Mouse (Mus musculus): ENCODE data around the gene Ncor2.

Gene Ncor2

DNA sequence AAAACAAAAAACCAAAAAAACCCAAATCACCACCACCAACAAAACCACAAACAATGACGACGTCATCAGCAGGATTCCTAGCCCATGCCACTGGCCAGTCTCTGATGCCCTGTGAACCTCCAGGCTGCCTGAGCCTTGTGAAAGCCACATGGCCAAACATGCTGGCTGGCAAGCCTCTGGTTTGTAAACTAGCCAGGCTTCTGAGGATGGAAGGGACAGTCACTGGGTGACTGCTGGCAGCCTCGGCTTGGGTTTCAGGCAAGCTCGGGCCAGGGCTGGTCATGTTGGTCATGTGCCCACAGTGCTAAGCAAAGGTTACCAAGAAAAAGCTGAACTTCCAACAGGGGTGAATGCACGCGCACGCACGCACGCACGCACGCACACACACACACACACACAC lies 157.7 kb downstream of the Ncor2 start:
- DNase-seq (ENCODE audit: low read depth, low spot score), result no peak

DNA sequence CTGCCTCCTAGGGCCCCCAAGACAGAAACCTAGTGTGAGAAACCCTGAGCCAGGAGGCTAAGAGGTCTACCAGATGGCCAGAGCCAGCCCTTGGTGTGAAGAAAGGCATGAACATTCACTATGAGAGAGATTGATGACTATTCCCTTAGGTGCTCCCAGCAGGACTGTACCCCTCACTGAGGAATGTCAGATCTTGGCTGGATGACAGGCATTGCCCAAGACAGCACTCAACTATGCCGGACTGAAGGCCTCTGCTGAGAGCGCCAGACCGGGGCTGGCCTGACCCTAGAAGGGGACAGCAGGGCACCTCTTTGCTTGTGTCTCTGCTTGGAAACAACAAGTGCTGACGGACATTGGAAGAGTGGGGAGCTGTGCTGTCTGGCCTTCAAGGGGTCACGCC lies 159.9 kb downstream of the Ncor2 start:
- no peak for DNase-seq (ENCODE audit: low read depth, low spot score)

- DNase-seq (ENCODE audit: low read depth, low spot score), result no peak
These were observed 161.7 kb downstream of the Ncor2 start for GRCm38 (mm10) chr5:125017332-125017731.

GRCm38 (mm10) chr5:125016421-125017242 lies 162.4 kb downstream of the Ncor2 start:
- no peak for DNase-seq (ENCODE audit: low read depth, low spot score)

GRCm38 (mm10) chr5:125015576-125015975 lies 163.4 kb downstream of the Ncor2 start:
- no peak for DNase-seq (ENCODE audit: low read depth, low spot score)

GRCm38 (mm10) chr5:125015066-125015465 lies 164.0 kb downstream of the Ncor2 start:
- DNase-seq (ENCODE audit: low read depth, low spot score), result no peak

DNA sequence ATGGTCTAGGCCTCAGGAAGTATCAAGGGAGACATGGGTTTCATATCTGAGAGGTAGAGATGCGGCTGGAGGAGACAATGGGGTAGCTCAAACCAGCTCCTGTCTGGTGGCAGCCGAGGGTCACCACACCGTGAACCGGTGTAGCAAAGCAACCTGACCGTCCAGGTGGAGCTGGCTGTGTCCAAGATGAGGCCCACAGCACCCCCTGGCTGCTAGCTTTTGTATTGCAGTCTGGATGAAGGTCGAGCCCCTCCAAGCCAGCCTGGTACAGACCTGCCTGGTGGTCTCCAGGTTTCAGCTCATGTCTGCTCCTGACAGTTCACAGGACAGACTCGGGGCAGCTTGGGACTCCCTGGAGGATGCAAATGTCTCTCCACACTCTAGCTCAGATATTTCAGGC lies 164.5 kb downstream of the Ncor2 start:
- no peak for DNase-seq (ENCODE audit: low read depth, low spot score)

GRCm38 (mm10) chr5:125011628-125012027 lies 167.4 kb downstream of the Ncor2 start:
- no peak for DNase-seq (ENCODE audit: low read depth, low spot score)

- no peak for DNase-seq (ENCODE audit: low read depth, low spot score)
These were observed 167.9 kb downstream of the Ncor2 start for GRCm38 (mm10) chr5:125011166-125011565.

DNA sequence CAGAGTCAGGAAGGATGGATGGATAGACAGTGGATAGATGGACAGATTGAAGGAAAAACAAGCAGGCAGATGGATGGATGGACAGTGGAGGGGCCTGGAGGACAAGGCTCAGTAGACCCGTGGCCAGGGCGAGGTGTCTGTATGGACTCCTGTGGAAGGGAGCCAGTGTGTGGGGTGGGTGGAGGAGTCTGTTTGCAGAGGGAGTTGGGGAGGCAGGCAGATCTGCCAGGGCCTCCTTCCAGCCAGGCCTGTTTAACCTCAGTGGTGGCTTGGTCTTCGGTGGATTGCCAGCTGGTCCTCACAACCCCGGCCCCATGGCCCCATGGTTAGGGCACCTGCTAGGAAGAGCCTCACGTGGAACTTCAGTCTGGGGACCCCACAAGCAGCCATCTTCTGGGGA lies 172.1 kb downstream of the Ncor2 start:
- no peak for DNase-seq (ENCODE audit: low read depth, low spot score)

DNA sequence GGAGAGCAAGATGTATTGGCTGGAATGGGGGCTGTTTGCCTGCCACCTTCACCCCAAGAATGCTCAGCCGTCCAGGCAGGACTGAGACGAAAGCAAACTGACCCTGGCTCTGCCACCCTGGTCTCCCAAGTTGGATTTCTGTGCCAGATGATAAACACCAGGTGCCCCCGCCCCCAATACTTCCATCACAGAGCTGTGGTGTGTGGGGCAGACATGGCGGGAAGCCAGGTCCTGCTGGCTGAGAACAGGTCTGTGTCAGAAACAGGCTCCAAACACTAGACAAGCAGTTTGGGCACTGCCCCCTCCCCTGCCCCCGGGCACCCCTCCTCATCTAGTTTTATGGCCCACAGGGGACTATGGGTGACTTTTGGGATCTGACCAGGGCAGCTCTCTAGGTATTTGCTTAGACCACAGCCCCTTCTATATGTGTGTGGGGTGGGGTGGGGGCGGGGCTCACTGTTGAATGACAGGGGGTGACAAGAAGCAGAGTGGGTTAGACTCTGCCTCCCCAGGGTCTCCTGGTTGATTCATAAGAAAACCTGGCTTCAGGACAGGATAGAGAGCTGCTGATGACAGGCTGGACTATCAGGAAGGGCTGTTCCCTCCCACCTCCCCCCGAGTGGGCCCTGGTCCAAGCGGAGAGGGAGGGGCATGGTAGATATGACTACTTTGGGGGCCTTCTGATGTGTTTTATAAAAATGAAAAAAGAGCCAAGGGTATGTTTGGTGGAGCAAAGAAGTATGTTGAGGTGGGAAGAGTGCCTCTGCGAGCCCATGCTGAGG lies 173.0 kb downstream of the Ncor2 start:
- no peak for DNase-seq (ENCODE audit: low read depth, low spot score)

- DNase-seq (ENCODE audit: low read depth, low spot score), result no peak
These were observed 175.2 kb downstream of the Ncor2 start for GRCm38 (mm10) chr5:125003873-125004255.

- DNase-seq (ENCODE audit: low read depth, low spot score), result no peak
These were observed 175.8 kb downstream of the Ncor2 start, which contains the start of gene Rflna for GRCm38 (mm10) chr5:125002969-125003872. Gene Rflna (plus strand): TSS chr5:125003221.

GRCm38 (mm10) chr5:125000756-125001250 lies 178.2 kb downstream of the Ncor2 start:
- DNase-seq (ENCODE audit: low read depth, low spot score), result no peak

- no peak for DNase-seq (ENCODE audit: low read depth, low spot score)
These were observed 181.1 kb downstream of the Ncor2 start for GRCm38 (mm10) chr5:124997913-124998312.

- no peak for DNase-seq (ENCODE audit: low read depth, low spot score)
These were observed 182.2 kb downstream of the Ncor2 start for GRCm38 (mm10) chr5:124996816-124997215.

DNA sequence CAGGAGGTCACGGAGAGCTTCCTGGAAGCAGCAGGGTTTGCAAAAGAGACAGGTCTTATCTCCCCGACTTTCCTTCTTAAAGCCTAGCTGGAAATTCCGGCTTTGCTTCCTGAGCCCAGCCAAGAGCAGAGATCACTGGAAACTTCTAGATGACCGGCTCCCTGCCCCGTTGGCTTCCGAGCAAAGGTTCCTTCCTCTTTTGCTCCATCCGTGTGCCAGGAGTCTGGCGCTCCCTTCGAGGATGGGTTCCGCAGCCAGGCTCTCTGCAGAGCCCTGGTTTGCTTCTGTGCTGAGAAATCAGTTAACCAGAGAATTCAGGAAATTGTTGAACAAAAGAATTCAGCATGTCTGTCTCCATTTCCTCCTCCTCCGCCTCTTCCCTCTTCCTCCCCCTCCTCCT lies 186.1 kb downstream of the Ncor2 start:
- no peak for DNase-seq (ENCODE audit: low read depth, low spot score)

DNA sequence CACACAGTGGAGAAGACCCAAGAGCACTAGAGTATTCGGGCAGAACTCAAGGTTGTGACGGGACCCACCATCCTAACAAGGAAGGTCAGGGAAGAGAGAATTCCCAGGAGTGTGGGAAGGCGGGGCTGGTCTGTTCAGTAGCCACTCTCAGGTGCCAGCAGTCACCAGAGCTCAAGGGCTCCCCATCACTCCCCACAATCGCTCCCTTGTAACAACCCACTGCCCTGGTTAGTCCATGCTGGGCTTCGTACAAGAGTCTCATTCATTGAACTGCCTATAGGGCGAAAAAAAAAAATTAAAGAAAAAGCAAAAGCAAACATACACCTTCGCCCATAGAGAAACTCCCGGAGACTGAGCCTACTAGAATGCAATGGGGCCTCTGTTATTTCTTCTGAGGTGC lies 186.7 kb downstream of the Ncor2 start:
- DNase-seq (ENCODE audit: low read depth, low spot score), result no peak

DNA sequence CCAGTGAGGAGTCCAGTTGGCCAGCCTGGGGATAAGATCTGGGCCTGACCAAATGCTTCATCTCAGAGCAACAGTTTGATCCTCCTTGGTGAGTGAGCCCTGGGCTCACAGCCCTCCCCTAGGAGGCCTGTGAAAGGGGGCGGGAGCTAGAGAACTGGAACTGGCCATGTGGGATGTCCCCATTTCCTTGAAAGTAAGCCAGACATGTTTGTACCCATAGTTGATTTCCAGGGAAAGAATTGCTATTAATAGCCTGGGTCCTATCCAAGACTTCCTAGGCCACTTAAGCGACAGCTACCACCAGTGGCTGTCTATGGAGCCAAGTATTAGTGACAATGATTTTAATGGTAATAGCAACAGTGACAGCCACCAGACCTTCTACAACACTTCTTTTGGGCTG lies 189.3 kb downstream of the Ncor2 start:
- DNase-seq (ENCODE audit: low read depth, low spot score), result no peak

GRCm38 (mm10) chr5:124986656-124987055 lies 192.4 kb downstream of the Ncor2 start:
- no peak for DNase-seq (ENCODE audit: low read depth, low spot score)

DNA sequence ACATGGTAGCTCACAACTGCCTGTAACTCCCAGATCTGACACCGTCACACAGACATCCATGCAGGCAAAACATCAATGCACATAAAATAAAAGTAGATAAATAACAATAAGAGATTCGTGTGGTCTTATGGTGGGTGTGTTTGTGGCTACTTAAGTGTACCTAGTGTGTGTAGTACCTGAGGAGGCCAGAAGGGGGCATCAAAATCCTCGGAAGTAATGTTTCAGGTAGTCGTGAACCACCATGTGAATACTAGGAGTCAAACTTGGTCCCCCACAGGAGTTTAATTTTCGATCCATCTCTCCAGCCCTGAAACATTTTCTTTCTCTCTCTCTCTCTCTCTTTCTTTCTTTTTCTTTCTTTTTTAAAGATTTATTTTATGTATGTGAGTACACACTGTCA lies 192.8 kb downstream of the Ncor2 start:
- no peak for DNase-seq (ENCODE audit: low read depth, low spot score)

- DNase-seq (ENCODE audit: low read depth, low spot score), result no peak
These were observed 209.2 kb downstream of the Ncor2 start for GRCm38 (mm10) chr5:124969790-124970189.
